Mouse (Mus musculus) skeletal muscle tissue, adult 2 months (tissue): Measurements from ENCODE around the gene Gas7.

ENCODE experiments used
- DNase-seq: peaks from one replicate; pipeline ENCODE4 v3.0.0-alpha.2; 2012; ENCODE audit warnings: low read depth, low spot score

Gas7 gene

DNA sequence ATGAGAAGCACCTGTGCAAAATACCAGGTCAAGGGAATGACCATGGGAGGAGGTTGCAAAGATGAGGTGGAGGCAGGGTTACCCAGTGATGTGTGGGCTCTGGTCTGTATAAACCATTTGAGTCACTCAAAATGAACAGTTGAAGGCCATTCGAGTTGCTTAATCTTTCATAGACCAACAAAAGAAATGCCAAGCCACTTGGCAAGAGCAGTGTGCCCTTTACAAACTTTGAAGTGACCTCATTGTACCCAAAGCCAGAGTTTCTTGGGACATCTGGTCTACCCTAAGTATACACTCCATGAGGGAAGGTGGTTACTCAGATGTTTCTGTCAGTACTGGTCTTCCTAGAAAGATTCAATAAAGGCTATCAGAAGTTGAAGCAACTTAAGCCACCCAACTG, 80.5 kb downstream of the Gas7 start:
- DNase-seq = no peak

DNA sequence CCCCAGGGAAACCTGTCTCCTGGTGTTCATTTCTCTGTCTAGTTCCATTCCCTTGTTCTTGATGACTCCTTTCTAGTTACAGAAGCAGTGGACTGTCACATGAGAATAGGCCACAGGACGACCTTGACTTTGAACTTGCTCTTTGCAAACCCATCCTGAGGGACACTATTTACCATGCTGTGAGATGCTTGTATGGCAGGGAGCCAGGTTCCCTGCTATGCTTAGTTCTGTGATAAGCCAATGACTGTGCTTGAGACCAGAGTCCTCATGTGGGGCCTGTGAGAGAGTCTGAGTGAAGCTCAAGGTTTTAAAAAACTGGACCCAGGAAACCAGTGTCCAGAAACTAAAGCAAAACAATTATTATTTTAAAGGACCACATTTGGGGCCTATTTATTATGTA, 81.2 kb downstream of the Gas7 start:
- DNase-seq = no peak

DNA sequence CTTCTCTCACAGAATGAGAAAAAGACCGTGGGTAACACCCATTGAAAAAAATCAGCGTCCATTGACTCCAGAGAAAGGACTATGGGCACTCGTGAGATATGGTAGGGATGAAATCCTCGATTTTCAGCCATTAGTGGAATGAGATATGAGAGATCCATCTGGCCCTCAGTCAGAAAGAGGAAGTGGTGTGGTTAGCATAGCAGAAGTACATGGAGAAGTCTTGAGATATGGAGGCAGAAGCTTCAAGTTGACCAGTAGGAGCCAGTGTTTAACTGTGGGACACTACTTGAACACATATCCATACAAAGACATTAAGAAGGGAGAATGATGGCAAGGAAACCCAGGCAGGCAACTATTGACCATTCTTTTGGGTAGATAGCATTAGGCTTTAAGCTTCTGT, 82.1 kb downstream of the Gas7 start:
- no peak for DNase-seq

DNA sequence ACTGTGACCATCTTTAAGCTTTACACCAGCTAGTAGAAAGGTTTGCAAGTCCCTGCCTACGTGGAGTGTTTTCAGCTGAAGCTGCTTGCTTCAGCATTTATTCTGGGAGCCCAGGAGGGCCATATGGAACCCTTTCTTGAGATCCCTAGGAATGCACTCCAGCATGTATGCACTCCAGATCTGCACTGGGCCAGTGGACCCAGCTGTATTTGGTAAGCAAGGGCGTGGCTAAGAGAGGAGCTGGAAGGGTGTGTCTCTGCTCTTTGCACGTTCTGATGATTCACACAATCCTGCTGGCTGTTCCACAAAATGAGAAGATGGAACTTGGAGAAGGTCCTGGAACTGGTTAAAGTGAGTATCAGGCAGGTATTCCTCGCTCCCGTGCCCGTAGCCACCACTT, 83.3 kb downstream of the Gas7 start:
- peak; percentile 52 for DNase-seq

DNA sequence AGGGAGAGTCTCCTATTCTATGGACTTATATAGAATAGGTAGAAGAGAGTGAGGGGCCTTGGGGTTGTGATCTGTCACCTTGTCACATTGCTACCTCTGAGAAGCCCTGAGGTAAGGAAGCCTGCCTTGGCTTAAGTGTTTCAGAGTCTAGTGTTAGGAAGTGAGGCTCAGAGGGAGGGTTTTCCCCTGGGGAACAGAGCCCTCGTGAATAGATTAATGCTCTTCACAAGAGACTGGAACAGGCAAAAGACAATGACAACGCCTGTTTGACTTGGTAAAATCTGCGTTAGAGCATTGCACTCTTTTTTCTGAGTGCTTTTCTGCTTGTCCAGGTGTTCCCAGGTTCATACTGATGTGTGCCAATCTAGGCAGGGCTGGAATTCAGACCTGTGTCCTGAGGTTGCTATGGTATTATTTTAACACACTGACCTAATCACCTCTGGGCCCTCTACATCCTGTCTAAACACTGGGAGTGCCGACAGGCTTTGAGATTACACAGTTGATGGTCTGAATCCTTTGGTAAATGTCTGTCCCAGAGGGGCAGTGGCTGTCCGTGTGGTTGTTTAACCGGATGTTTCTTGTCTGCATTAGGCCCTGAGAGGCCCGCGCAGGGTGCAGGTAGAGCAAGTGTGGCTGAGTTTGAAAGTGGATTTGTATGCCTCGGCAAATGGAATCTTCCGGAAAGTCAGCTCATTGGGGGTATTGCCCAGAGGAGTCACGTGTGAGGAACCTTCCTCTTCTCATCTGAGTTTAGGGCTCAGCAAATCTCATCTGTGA, 89.6 kb downstream of the Gas7 start:
- DNase-seq = no peak

DNA sequence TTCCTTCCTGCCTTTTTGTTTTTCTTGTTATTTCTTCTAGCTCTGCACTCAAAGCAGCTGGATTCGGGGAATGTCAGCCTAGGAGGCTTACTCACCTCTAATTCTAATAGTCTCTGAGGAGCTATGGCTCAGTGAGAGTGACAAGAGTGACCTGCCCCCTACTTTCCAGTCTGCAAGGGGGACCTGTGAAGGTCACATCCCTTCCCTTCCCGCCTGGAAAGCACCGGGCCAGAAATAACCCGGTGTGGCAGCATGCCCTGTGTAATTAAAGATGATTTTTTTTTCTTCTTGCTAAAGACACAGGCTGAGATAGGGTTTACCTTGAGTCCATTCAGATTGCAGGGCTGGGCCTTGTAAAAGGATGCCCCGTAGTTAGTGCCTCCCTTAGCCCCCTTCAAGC, 91.3 kb downstream of the Gas7 start:
- no peak for DNase-seq

DNA sequence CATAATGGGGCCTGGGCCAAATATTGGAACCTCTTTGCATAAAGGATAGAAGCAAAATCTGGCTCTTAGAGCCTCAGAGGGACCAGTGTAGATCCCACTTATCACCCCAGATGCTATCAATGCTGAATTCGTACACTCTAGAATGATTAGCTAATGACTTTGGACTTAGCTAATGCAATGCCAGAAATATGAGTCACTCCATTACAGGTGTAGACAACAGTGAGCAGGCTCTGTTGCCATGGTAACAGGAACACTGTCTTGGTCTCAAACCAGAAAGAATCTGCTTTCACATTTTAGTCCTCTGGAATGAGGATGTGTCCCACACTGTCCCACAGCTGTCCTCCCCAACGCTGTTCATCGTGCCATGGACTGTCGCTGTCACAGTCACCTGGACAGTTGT, 94.1 kb downstream of the Gas7 start:
- DNase-seq = no peak

DNA sequence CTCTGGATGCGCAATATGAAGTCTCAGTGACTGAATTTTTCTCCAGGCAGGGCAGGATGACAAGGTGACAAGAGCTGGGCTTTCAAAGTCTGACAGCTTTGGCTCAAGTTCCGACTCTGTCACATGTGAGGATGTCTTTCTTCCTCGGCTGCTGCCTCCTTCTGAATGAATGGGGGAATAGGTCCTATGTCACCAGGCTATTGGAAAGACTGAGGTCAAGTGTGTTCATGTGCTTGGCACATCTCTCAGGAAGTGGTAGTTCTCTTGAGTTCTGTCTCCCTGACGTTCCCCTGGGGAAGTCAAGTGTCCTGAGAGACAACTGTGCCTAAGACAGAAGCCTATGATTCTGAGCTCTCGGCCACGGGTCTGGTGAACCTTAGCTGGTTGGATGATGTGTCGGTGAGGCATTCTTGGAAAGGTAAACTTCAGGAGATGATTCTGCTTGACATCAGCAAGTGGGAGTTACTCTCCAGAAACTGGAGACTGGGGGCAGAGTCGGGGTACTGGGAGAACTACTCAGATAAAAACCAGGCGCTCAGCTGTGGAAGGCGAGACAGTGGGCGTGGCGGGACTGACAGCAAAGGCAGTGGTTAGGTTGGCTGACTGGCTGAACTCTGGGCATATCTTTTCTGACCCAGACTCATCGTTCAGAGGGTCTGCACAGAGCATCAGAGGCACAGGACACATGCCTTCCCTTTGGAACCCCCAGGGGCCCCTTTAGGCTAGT, 94.7 kb downstream of the Gas7 start:
- no peak for DNase-seq

DNA sequence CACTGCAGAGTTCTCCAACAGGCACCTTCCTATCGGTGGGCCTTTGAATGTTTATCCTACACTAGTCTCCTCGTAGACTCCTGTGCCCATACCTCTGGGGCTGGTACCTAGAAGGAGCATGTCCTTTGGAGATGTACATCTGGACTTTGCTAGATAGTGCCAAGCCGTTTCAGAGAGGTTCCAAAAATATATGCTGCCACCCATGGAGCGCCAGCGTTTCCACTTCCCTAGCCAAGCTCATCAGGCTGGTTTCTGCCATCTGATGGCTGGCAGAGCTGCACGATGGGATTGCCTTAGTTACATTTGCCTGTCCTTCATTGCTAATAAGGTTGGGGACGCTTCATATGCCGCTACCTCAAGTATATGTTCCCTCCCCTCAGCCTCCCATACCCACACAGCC, 97.2 kb downstream of the Gas7 start:
- no peak for DNase-seq

DNA sequence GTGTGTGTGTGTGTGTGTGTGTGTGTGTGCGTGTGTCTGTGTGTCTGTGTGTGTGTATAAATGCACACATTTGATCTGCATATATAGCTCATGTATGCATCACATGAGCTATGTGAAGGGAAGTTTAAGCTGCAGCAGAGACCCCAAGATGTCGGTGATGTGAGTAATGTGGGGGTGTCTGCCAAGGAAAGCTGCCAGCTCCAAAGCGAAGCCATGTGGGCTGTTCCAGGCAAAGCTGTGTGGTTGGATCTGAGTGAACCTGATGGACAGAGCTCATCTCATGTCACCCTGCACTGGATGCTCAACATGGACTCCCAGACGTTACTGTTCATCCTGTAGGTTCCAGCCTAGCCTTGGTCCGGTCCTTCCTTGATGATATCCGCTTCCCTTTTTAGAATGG, 99.0 kb downstream of the Gas7 start:
- DNase-seq = no peak

DNA sequence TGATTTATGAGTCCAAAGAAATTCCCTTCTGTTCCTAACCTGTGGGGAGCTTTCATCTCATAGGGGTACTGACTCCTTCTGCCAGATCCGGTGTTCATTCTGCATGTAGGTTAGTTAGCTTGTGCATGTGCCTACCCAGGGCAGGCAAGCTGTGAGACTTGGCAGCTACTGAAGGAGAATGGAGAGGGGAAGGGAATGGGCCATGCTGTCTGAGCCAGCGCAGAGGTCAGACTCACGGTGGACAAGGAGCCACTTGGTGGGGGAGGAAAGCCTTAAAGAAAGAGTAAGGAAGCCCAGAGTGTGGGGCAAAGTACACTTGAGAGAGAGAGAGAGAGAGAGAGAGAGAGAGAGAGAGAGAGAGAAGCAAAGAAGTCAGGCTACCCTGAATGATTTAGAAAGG, 101.1 kb downstream of the Gas7 start:
- no peak for DNase-seq

DNA sequence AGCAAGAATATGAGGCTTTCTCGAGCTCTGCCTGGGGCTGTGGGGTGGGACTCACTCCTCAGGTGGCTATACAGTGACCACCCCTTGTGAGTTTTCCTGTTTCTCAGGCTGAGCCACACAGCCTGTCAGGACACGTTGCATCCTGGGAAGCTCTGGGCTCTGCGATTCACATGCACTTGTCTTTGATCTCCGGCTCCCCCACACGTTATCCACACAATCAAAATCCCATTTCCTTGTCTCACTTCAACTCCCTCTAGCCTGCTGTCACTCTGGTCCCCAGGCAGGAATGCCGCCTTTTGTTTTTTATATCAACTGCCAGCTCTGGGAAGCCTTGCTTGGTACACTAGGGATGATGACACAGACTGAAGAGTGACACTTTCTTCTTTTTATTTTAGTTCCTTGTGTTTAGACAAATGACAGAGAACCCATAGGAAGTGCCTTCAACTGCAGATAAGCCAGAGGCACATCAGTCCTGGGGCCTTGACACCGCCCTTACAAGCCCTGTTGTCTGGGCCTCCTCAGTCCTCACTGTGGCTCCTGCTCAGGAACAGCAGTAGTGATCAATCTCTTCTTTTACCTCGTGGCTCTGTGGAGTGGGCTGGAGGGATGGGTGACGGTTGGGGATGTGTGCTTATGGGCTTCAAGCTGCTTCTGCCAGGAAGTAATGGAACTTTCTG, 103.7 kb downstream of the Gas7 start:
- no peak for DNase-seq

DNA sequence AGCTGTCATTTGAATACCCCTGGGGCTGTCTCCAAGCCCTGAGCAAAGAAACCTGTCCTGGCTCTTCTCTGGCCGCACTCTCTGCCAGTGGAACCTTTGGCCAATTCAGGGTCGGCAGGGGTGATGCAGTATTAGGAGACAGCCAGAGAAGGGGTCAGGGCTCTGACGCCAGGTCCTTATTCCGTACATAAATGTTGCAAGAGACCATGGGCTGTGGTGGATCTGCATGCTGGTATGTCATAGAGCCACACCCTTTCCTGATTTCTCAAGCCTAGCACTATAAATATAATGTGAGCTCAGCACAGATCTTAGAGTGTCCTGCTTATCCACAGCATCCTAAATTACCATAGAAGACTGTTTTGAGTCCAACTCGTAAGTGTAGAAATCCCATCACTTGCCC, 104.3 kb downstream of the Gas7 start:
- DNase-seq = peak; percentile 62

DNA sequence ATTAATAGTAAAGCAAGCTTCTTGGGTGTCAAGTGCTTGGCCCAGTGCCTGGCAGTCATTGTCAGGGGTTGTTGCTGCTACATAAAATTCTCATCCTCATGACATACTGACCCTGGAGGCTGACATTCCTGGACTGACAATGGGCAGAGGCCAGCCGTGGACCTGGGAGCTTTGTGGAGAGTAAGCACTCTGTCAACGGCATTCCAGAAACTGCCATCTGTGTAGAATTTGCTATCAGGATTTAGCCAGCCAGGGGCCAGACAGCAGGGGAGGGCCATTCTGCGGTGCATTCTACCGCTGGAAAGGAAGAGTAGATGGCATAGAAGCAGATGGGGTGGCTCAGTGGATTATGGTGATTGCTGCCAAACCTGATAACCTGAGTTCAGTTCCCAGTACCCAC, 106.4 kb downstream of the Gas7 start:
- no peak for DNase-seq

DNA sequence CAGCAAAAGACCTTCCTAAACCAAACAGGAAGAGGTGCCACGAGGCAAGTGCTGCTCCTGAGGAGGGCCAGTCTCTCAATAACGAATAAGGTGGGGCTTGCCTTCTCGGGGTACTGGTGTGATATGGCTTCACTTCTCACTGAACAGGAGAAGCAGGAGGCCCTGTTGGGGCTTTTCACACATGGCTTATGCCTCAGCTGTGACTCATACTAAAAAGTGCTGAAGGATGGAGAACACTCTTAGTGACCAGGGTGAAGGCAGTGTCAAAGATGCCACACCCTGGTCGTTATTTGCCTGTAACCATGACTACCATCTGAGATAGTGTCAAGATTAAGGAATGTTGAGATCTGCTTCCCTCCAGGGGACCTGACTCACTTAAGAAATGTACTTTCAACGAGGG, 107.9 kb downstream of the Gas7 start:
- DNase-seq = peak; percentile 77

DNA sequence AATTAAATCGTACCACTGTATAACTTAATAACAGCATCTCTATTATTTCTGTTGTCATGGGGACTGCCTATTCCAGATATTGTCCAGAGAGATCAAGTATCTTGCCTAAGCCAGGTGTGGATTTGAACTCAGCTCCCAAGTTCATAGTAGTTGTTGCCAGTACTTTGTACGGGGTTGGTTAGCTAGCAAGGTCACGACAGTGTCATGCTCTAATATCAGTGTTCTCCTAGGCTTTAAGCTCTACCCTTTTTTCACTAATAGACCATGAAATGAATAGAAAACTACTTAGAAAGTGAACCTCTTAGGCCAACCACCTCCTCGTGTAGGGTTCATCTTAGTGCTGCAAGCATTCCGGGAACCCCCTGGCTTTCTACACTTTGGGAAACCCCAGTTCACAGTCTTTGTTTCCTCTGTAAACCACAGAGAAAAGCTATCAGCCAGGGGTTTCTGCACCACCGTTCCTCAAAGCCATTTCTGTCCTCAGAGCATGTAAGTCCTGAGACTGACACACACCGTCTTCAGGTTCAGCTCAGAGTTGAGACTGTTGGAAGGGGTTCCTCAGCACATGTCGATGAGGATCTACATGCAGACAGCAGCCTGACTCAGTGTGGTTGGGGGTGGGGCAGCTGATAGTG, 108.9 kb downstream of the Gas7 start:
- no peak for DNase-seq

DNA sequence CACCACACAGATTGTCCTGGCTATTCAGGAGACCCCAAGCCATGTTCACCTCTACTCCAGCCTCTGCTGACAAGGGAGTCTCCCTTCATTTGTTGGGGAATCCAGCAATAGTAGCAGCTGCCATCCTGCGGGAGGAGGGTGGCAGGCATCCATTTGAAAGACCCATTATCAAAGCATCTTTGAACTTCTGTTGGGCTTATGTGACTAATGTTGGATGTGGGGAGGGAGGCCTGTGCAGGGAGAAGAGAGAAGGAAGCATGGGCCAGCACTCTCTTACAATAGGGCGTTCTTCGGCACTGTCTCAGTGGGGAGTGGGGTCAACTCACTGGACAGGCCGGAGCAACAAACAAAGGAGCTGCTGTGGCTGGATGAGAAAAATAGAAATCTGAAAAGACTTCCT, 110.3 kb downstream of the Gas7 start:
- no peak for DNase-seq

DNA sequence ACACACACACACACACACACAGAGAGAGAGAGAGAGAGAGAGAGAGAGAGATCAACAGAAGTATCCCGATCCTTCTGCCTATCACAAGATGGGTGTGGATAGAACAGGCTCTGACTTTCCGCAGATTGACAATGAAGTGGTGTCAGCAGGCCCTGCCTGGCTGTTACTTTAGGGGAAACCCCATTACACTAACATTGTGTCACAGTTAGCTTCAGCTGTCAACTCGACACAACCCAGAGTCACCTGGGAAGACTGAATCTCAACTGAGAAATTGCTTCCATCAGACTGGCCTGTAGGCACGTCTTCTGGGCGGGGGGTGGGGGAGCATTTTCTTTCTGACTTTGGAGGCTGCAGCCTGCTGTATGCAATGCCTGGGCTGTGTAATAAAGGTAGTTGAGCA, 111.5 kb downstream of the Gas7 start:
- DNase-seq = no peak

DNA sequence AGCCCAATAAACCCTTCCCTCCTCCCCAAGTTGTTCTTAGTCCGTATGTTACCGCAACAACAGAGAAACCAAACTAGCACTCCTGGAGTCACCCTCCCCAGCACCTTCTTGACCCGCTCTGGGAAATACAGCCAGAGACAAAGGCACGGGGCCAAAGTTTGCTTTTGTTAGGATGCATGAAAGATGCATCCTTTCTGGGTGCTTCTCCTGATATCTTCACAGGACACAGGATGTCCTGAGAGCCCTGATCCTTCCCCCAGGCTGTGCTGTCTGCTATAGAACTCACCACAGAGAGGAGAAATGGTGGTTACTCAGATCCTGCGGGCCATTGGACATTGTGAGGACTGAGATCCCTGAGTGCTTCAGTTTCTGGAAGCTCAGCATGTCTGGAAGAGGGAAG, 111.9 kb downstream of the Gas7 start:
- DNase-seq = no peak

DNA sequence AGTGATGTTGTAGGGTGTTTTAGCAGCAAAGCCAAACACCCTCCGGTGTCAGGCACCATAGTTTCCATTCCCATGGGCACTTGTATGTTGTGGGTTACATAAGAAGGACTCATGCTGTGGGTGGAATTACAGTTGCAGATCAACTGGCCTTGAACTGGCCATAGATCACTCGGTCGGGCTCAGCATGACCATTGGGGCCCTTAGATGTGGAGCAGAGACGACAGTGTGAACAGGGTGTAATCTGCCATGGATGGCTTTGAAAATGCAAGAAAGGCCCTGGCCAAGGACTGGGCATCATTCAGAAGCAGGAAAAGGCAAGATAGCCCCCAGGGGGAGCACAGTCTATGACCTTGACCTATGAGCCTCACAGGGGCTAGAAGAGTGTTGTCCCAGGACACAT, 112.8 kb downstream of the Gas7 start:
- DNase-seq = no peak

DNA sequence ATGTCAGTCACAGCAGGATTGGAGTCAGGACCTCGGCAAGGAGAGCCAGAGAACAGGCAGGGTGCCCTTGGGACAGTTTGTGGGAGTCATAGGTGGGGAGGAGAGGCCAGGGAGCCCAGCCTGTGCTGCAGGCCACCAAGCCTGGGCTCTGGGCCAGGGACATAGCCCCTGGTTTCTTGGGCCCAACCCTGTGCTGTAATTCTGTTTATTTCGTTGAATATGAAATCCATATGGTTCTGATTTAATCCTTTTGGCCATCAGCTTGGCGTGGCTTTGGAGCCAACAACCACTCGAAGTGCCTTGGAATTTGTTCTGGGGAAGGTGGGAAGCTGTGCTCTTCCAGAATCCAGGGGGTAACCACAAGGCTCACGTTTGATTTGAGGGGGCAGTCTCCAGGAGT, 113.6 kb downstream of the Gas7 start:
- no peak for DNase-seq

DNA sequence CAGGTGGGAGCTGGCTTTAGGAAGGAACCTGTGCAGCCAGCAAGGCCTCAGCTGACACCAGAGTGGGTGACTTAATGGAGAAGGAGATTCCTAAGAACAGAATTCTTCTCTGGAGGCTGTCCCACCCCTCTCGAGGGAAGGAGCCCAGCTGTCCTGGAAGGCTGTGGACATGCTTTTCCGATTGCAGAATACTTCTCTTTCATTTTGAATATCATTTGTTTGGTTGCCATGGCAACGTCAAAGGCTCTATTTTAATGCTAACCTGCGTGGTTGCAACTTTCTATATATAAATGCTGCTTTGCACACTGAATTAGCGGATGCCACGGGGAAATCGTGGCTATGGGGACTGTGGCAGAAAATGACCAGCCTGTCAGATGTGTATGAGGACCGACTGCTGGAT, 115.7 kb downstream of the Gas7 start:
- DNase-seq = peak; percentile 81
